Mouse (Mus musculus) bone marrow macrophage, adult 2 months (primary cell): ENCODE results near the gene Gm17402.

Experiments
- CTCF ChIP-seq: IDR thresholded peaks from 2 replicates; pipeline ENCODE4 v1.5.1; 2012; ENCODE audit warnings: low read depth, mild to moderate bottlenecking, low read length, moderate library complexity
- POLR2A ChIP-seq: IDR thresholded peaks from 2 replicates; pipeline ENCODE4 v1.6.1; 2012; ENCODE audit warnings: mild to moderate bottlenecking, low read depth, low read length, borderline replicate concordance

GRCm38 (mm10) chr3:67352128-67352762 lies 22.7 kb downstream of the Gm17402 start:
- TF ChIP-seq POLR2A, result no peak
- TF ChIP-seq CTCF, result no peak
